ENCODE assay signal across 12 mouse cellular contexts in genomic region chr1:182139937-182140336, GRCm38 (mm10). TPM values are rescaled to one million over a fixed set of nuclear protein-coding genes. Genes with fewer than 3 reads are reported as not detected.
DNase-seq lines count a peak whose midpoint lies in the region; ATAC-seq and TF ChIP-seq lines count a peak whose summit lies in the region.
"Had no signal": no experiment of that assay in that cellular context is flagged by ENCODE, and none has a peak within 500 bp of the region (broad histone marks: within the 10 kb centered on the region; RNA-seq: fewer than 3 reads in every experiment).

No protein-coding gene starts in this region.

- peak overlapping the region; percentile 2; the same call in 1 of the 2 replicates for H3K4me2 ChIP-seq in embryonic facial prominence, embryonic 13.5 days
- H3K4me2 ChIP-seq in limb, embryonic 11.5 days (ENCODE audit: low read depth, severe bottlenecking): no peak overlapping the region

- peak overlapping the region; percentile 59 for H3K4me3 ChIP-seq in E14TG2a.4 (replicated peaks; ENCODE audit: low read length)
- H3K4me3 ChIP-seq in embryonic facial prominence, embryonic 13.5 days: no peak overlapping the region
- H3K4me3 ChIP-seq in limb, embryonic 11.5 days (ENCODE audit: low read depth, low read length): no peak overlapping the region
- H3K4me3 ChIP-seq: layer of hippocampus, adult 2 months had no signal

- peak; percentile 8 for DNase-seq in kidney, adult 18-20 months
- no peak for DNase-seq in kidney, postnatal 25 days
- no peak for DNase-seq in limb, embryonic 11.5 days (ENCODE audit: low spot score)
- no peak for DNase-seq in thymus, postnatal 10 days (ENCODE audit: low spot score in 2 of 2)
- no peak for DNase-seq in adrenal gland, postnatal 14 days

- H3K4me1 ChIP-seq in E14TG2a.4 (replicated peaks; ENCODE audit: low read depth, low read length): peaks cover 43% of the 10 kb centered on the region
- peaks cover 12% of the 10 kb centered on the region for H3K4me1 ChIP-seq in embryonic facial prominence, embryonic 13.5 days
- peaks cover 4% of the 10 kb centered on the region; the same call in 1 of the 2 replicates for H3K4me1 ChIP-seq in limb, embryonic 11.5 days (ENCODE audit: control insufficient read depth, insufficient read depth, low read length)

- ATAC-seq in embryonic facial prominence, embryonic 13.5 days (ENCODE audit: insufficient number of reproducible peaks, insufficient read depth, low FRiP score, low TSS enrichment, low read depth): no peak
- ATAC-seq in limb, embryonic 11.5 days (ENCODE audit: insufficient number of reproducible peaks, low FRiP score, low TSS enrichment, low read depth): 0 out of 2 replicates have a peak, but pooled peaks have one; percentile 31
- no peak for ATAC-seq in megakaryocyte progenitor cell, adult 5-6 weeks (replicated peaks; ENCODE audit: poor library complexity)

- TF ChIP-seq CTCF in E14TG2a.4 (conservative IDR thresholded peaks at IDR 0.05; ENCODE audit: low read length): no peak

- no peak overlapping the region for H3K27ac ChIP-seq in embryonic facial prominence, embryonic 13.5 days
- H3K27ac ChIP-seq in limb, embryonic 11.5 days (replicated peaks; ENCODE audit: low read depth, low read length): no peak overlapping the region
- H3K27ac ChIP-seq: layer of hippocampus, adult 2 months had no signal

- H3K9ac ChIP-seq in embryonic facial prominence, embryonic 13.5 days: no peak overlapping the region
- H3K9ac ChIP-seq in limb, embryonic 11.5 days (ENCODE audit: low read length): no peak overlapping the region

- WGBS in embryonic facial prominence, embryonic 13.5 days: 32% methylated on average over 9 of the region's 9 CpGs
- 37% methylated on average over 9 of the region's 9 CpGs for WGBS in limb, embryonic 11.5 days

- peaks cover 30% of the 10 kb centered on the region for H3K27me3 ChIP-seq in E14TG2a.4 (ENCODE audit: insufficient read depth, low read length)
- peaks cover 7% of the 10 kb centered on the region; the same call in 1 of the 2 replicates for H3K27me3 ChIP-seq in embryonic facial prominence, embryonic 13.5 days
- no peaks in the 10 kb centered on the region for H3K27me3 ChIP-seq in limb, embryonic 11.5 days (ENCODE audit: control insufficient read depth, insufficient read depth, low read length)

- H3K36me3 ChIP-seq in E14TG2a.4 (ENCODE audit: insufficient read depth, low read length): no peaks in the 10 kb centered on the region
- H3K36me3 ChIP-seq in embryonic facial prominence, embryonic 13.5 days: no peaks in the 10 kb centered on the region
- H3K36me3 ChIP-seq in limb, embryonic 11.5 days (ENCODE audit: control insufficient read depth, insufficient read depth, low read length): no peaks in the 10 kb centered on the region

- H3K9me3 ChIP-seq in E14TG2a.4 (ENCODE audit: low read length): no peaks in the 10 kb centered on the region
- H3K9me3 ChIP-seq in embryonic facial prominence, embryonic 13.5 days: no peaks in the 10 kb centered on the region
- no peaks in the 10 kb centered on the region for H3K9me3 ChIP-seq in limb, embryonic 11.5 days (ENCODE audit: control insufficient read depth, low read length)

RNA-seq across cellular contexts. Expression of gene Srp9, which starts 15.4 kb away (rescaled TPM):
- 163 and 166 TPM in 2 replicates for polyA plus RNA-seq in embryonic facial prominence, embryonic 13.5 days (2015; fragmentation: Nextera tagmentation; extraction: Ambion mirVana)
- polyA plus RNA-seq in limb, embryonic 11.5 days (2014; fragmentation: Nextera tagmentation; extraction: Ambion mirVana): 178 and 179 TPM in 2 replicates
- total RNA-seq in megakaryocyte progenitor cell, adult 5-6 weeks (2015): 157 and 164 TPM in 2 replicates
- total RNA-seq in megakaryocyte progenitor cell, adult 5-6 weeks (2017): 123 and 133 TPM in 2 replicates
- total RNA-seq in adrenal gland, postnatal 14 days (2021): 48.0 and 56.0 TPM in 2 replicates

RNA-seq across cellular contexts. Expression of gene Vmn1r1, which starts 24.3 kb away (rescaled TPM):
- not detected in 2 replicates for polyA plus RNA-seq in embryonic facial prominence, embryonic 13.5 days (2015; fragmentation: Nextera tagmentation; extraction: Ambion mirVana)
- polyA plus RNA-seq in limb, embryonic 11.5 days (2014; fragmentation: Nextera tagmentation; extraction: Ambion mirVana): not detected in 2 replicates
- not detected in 2 replicates for total RNA-seq in megakaryocyte progenitor cell, adult 5-6 weeks (2015)
- total RNA-seq in megakaryocyte progenitor cell, adult 5-6 weeks (2017): not detected in 2 replicates
- not detected in 2 replicates for total RNA-seq in adrenal gland, postnatal 14 days (2021)
- total RNA-seq: gastrocnemius, postnatal 14 days; layer of hippocampus, adult 2 months had no signal
- polyA plus RNA-seq: cortical plate, adult 2 months; lung, embryonic 16.5 days had no signal
